Mouse (Mus musculus): ENCODE measurements around the gene 1700007K13Rik. TPM values are rescaled to one million over a fixed set of nuclear protein-coding genes. Genes with fewer than 3 reads are reported as not detected.
"Not testable (repeated sequence)": the region's sequence is repeated elsewhere in the genome, so short reads cannot be mapped to it uniquely, and the experiment has no call there.

The 1700007K13Rik gene
- 1.9 TPM in 1 of 2 replicates, not detected in the other for polyA plus RNA-seq (2012; ENCODE audit: insufficient read depth, insufficient read length, missing spikeins)

- no peak within 1 kb of the TSS for H3K27ac ChIP-seq (replicated peaks; ENCODE audit: low read depth, low read length)
- no peak within 1 kb of the TSS for H3K4me3 ChIP-seq (ENCODE audit: insufficient read depth, low read depth, low read length)
- H3K4me1 ChIP-seq (ENCODE audit: control insufficient read depth, insufficient read depth, insufficient read length, low read length), result peaks cover 6% of the 10 kb centered on the region
Measured at GRCm38 (mm10) chr2:28465836-28466518, at the start of gene 1700007K13Rik. Gene 1700007K13Rik (minus strand): TSS chr2:28466332.

GRCm38 (mm10) chr2:28514489-28514888 is 48.4 kb upstream of the 1700007K13Rik start:
- peaks cover 5% of the 10 kb centered on the region for H3K4me1 ChIP-seq (ENCODE audit: control insufficient read depth, insufficient read depth, insufficient read length, low read length)
- no peak overlapping the region for H3K27ac ChIP-seq (replicated peaks; ENCODE audit: low read depth, low read length)
- H3K4me3 ChIP-seq (ENCODE audit: insufficient read depth, low read depth, low read length), result no peak overlapping the region

GRCm38 (mm10) chr2:28513431-28514370 is 47.6 kb upstream of the 1700007K13Rik start:
- Histone ChIP-seq H3K4me3 (ENCODE audit: insufficient read depth, low read depth, low read length) (peak overlapping the region; percentile 54), H3K27ac (replicated peaks; ENCODE audit: low read depth, low read length) (no peak overlapping the region), H3K4me1 (ENCODE audit: control insufficient read depth, insufficient read depth, insufficient read length, low read length) (peaks cover 5% of the 10 kb centered on the region)

- Histone ChIP-seq H3K4me1 (ENCODE audit: control insufficient read depth, insufficient read depth, insufficient read length, low read length) (peaks cover 5% of the 10 kb centered on the region), H3K4me3 (ENCODE audit: insufficient read depth, low read depth, low read length) (peak within 1 kb of the TSS; percentile 54), H3K27ac (replicated peaks; ENCODE audit: low read depth, low read length) (no peak within 1 kb of the TSS)
Measured at GRCm38 (mm10) chr2:28512798-28513401, 46.8 kb upstream of the 1700007K13Rik start, which contains the start of gene Ralgds. Gene Ralgds (plus strand): TSS chr2:28513125.

GRCm38 (mm10) chr2:28511600-28511999 is 45.5 kb upstream of the 1700007K13Rik start:
- H3K27ac ChIP-seq (replicated peaks; ENCODE audit: low read depth, low read length); H3K4me3 ChIP-seq (ENCODE audit: insufficient read depth, low read depth, low read length): not testable (repeated sequence)

GRCm38 (mm10) chr2:28506291-28506690 is 40.2 kb upstream of the 1700007K13Rik start:
- no peak overlapping the region for H3K27ac ChIP-seq (replicated peaks; ENCODE audit: low read depth, low read length)
- H3K4me3 ChIP-seq (ENCODE audit: insufficient read depth, low read depth, low read length), result no peak overlapping the region
- no peaks in the 10 kb centered on the region for H3K4me1 ChIP-seq (ENCODE audit: control insufficient read depth, insufficient read depth, insufficient read length, low read length)

More at GRCm38 (mm10) chr2:28511600-28511999, 45.5 kb upstream of the 1700007K13Rik start:
- not testable (repeated sequence) for H3K4me1 ChIP-seq (ENCODE audit: control insufficient read depth, insufficient read depth, insufficient read length, low read length)

- Histone ChIP-seq H3K4me3 (ENCODE audit: insufficient read depth, low read depth, low read length) (no peak within 1 kb of the TSS), H3K27ac (replicated peaks; ENCODE audit: low read depth, low read length) (no peak within 1 kb of the TSS), H3K4me1 (ENCODE audit: control insufficient read depth, insufficient read depth, insufficient read length, low read length) (no peaks in the 10 kb centered on the region)
Measured at GRCm38 (mm10) chr2:28505795-28506194, 39.7 kb upstream of the 1700007K13Rik start, which contains the start of gene Gm10134. Gene Gm10134 (plus strand): TSS chr2:28506095.

GRCm38 (mm10) chr2:28504676-28505075 is 38.5 kb upstream of the 1700007K13Rik start:
- no peak overlapping the region for H3K27ac ChIP-seq (replicated peaks; ENCODE audit: low read depth, low read length)
- no peaks in the 10 kb centered on the region for H3K4me1 ChIP-seq (ENCODE audit: control insufficient read depth, insufficient read depth, insufficient read length, low read length)
- no peak overlapping the region for H3K4me3 ChIP-seq (ENCODE audit: insufficient read depth, low read depth, low read length)

- Histone ChIP-seq H3K4me3 (ENCODE audit: insufficient read depth, low read depth, low read length) (no peak overlapping the region), H3K27ac (replicated peaks; ENCODE audit: low read depth, low read length) (no peak overlapping the region), H3K4me1 (ENCODE audit: control insufficient read depth, insufficient read depth, insufficient read length, low read length) (no peaks in the 10 kb centered on the region)
Measured at GRCm38 (mm10) chr2:28502987-28503386, 36.9 kb upstream of the 1700007K13Rik start.

GRCm38 (mm10) chr2:28498431-28498830 is 32.3 kb upstream of the 1700007K13Rik start:
- H3K27ac ChIP-seq (replicated peaks; ENCODE audit: low read depth, low read length), result no peak overlapping the region
- no peak overlapping the region for H3K4me3 ChIP-seq (ENCODE audit: insufficient read depth, low read depth, low read length)

GRCm38 (mm10) chr2:28497561-28497960 is 31.4 kb upstream of the 1700007K13Rik start:
- Histone ChIP-seq H3K4me3 (ENCODE audit: insufficient read depth, low read depth, low read length) (peak overlapping the region; percentile 41; the same call in 1 of the 2 replicates), H3K4me1 (ENCODE audit: control insufficient read depth, insufficient read depth, insufficient read length, low read length) (no peaks in the 10 kb centered on the region), H3K27ac (replicated peaks; ENCODE audit: low read depth, low read length) (no peak overlapping the region)

More at GRCm38 (mm10) chr2:28498431-28498830, 32.3 kb upstream of the 1700007K13Rik start:
- no peaks in the 10 kb centered on the region for H3K4me1 ChIP-seq (ENCODE audit: control insufficient read depth, insufficient read depth, insufficient read length, low read length)

- Histone ChIP-seq H3K27ac (replicated peaks; ENCODE audit: low read depth, low read length) (peak within 1 kb of the TSS; percentile 11; the same call in 1 of the 2 replicates), H3K4me1 (ENCODE audit: control insufficient read depth, insufficient read depth, insufficient read length, low read length) (no peaks in the 10 kb centered on the region), H3K4me3 (ENCODE audit: insufficient read depth, low read depth, low read length) (peak within 1 kb of the TSS; percentile 41)
Measured at GRCm38 (mm10) chr2:28496671-28497070, 30.5 kb upstream of the 1700007K13Rik start, which contains the start of gene Gbgt1. Gene Gbgt1 (plus strand): TSS chr2:28496891.

GRCm38 (mm10) chr2:28495801-28496595 is 29.9 kb upstream of the 1700007K13Rik start:
- no peaks in the 10 kb centered on the region for H3K4me1 ChIP-seq (ENCODE audit: control insufficient read depth, insufficient read depth, insufficient read length, low read length)
- no peak overlapping the region for H3K27ac ChIP-seq (replicated peaks; ENCODE audit: low read depth, low read length)
- H3K4me3 ChIP-seq (ENCODE audit: insufficient read depth, low read depth, low read length), result no peak overlapping the region

GRCm38 (mm10) chr2:28495207-28495756 is 29.1 kb upstream of the 1700007K13Rik start:
- Histone ChIP-seq H3K4me3 (ENCODE audit: insufficient read depth, low read depth, low read length) (no peak overlapping the region), H3K27ac (replicated peaks; ENCODE audit: low read depth, low read length) (no peak overlapping the region), H3K4me1 (ENCODE audit: control insufficient read depth, insufficient read depth, insufficient read length, low read length) (no peaks in the 10 kb centered on the region)
